Mouse (Mus musculus) megakaryocyte, adult 5-6 weeks (primary cell): ENCODE results near the gene Cd248. TPM values are rescaled to one million over a fixed set of nuclear protein-coding genes. Genes with fewer than 3 reads are reported as not detected.

ENCODE experiments used
- ATAC-seq: 2 replicates; pipeline ENCODE4 v1.8.0; 2016; ENCODE audit warnings: mild to moderate bottlenecking, inconsistent platforms; ENCODE audit not compliant: poor library complexity, severe bottlenecking
- total RNA-seq, 2 experiments: library from RNA; stranded (forward) in 1 of 2; stranded (reverse) in 1 of 2; fragments of 153-499, 151-499 nt in 1 of 2; fragments of 221-1000, 200-1000 nt in 1 of 2; gene quantifications; 2 replicates each; pipeline versions ENCODE4 v1.2.3 to v1.2.4; 2015 to 2017

Gene Cd248
- total RNA-seq (2015): 0.13 TPM in 1 of 2 replicates, not detected in the other
- not detected in 2 replicates for total RNA-seq (2017)

- ATAC-seq: no peak
These were observed at the start of gene Cd248 for GRCm38 (mm10) chr19:5067867-5068569. Gene Cd248, plus strand, starts transcription at chr19:5068078.

- no peak for ATAC-seq
These were observed 49.7 kb upstream of the Cd248 start for GRCm38 (mm10) chr19:5018191-5018590.

- no peak for ATAC-seq
These were observed 46.5 kb upstream of the Cd248 start for GRCm38 (mm10) chr19:5021416-5021815.

- peak; percentile 98 for ATAC-seq
These were observed 44.0 kb upstream of the Cd248 start, which contains the start of gene Slc29a2 for GRCm38 (mm10) chr19:5023621-5024479. Gene Slc29a2, plus strand, starts transcription at chr19:5023860.

GRCm38 (mm10) chr19:5026111-5026510 is 41.8 kb upstream of the Cd248 start:
- ATAC-seq: no peak

GRCm38 (mm10) chr19:5032686-5033085 is 35.2 kb upstream of the Cd248 start:
- no peak for ATAC-seq

- ATAC-seq: no peak
These were observed 31.3 kb upstream of the Cd248 start for GRCm38 (mm10) chr19:5036577-5036976.

- ATAC-seq: no peak
These were observed 30.0 kb upstream of the Cd248 start for GRCm38 (mm10) chr19:5037678-5038571.

- peak; percentile 91 for ATAC-seq
These were observed 29.1 kb upstream of the Cd248 start, which contains the start of the genes B4gat1 and AC124502.3 for GRCm38 (mm10) chr19:5038709-5039156. Gene B4gat1, plus strand, starts transcription at chr19:5038826. Gene AC124502.3, plus strand, starts transcription at chr19:5038891.

- no peak for ATAC-seq
These were observed 28.4 kb upstream of the Cd248 start for GRCm38 (mm10) chr19:5039301-5040114.

GRCm38 (mm10) chr19:5040862-5041523 is 26.9 kb upstream of the Cd248 start, which contains the start of gene Brms1:
Gene Brms1, plus strand, starts transcription at chr19:5041354.
- peak; percentile 85 for ATAC-seq

- peak; percentile 4; the same call in 1 of the 2 replicates for ATAC-seq
These were observed 26.3 kb upstream of the Cd248 start for GRCm38 (mm10) chr19:5041588-5041987.

GRCm38 (mm10) chr19:5045531-5045930 is 22.3 kb upstream of the Cd248 start:
- ATAC-seq: no peak

GRCm38 (mm10) chr19:5048138-5049056 is 19.5 kb upstream of the Cd248 start:
- ATAC-seq: no peak

- ATAC-seq: no peak
These were observed 18.6 kb upstream of the Cd248 start for GRCm38 (mm10) chr19:5049325-5049724.

GRCm38 (mm10) chr19:5050047-5050905 is 17.6 kb upstream of the Cd248 start, which contains the start of gene Rin1:
Gene Rin1, plus strand, starts transcription at chr19:5050481.
- ATAC-seq: no peak

- ATAC-seq: no peak
These were observed 16.8 kb upstream of the Cd248 start for GRCm38 (mm10) chr19:5051031-5051430.
